Mouse (Mus musculus) adipocyte (in vitro differentiated cells): ENCODE results near the gene Acads.

ENCODE experiments used
- DNase-seq: peaks from one replicate; pipeline ENCODE4 v3.0.0-alpha.2; 2016; ENCODE audit warnings: low spot score

Gene Acads

DNA sequence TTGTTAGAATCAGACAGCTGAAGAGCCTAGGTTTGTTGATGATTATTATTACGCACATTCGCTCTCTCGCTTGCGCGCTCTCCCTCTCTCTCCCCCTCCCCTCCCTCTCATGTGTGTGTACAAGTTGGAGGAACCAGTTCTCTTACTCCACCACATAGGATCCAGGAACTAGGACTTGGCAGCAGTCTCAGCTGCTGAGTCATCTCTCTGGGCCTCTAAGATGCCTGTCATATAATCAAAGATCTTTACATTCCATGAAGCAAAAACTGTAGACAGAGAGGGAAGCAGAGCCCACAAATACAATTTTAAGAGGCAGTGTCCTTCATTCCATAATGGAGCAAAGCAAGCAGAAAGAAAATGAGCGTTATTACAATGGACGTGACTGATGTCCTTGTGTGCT is 47.0 kb downstream of the Acads start:
- DNase-seq, result peak; percentile 50

DNA sequence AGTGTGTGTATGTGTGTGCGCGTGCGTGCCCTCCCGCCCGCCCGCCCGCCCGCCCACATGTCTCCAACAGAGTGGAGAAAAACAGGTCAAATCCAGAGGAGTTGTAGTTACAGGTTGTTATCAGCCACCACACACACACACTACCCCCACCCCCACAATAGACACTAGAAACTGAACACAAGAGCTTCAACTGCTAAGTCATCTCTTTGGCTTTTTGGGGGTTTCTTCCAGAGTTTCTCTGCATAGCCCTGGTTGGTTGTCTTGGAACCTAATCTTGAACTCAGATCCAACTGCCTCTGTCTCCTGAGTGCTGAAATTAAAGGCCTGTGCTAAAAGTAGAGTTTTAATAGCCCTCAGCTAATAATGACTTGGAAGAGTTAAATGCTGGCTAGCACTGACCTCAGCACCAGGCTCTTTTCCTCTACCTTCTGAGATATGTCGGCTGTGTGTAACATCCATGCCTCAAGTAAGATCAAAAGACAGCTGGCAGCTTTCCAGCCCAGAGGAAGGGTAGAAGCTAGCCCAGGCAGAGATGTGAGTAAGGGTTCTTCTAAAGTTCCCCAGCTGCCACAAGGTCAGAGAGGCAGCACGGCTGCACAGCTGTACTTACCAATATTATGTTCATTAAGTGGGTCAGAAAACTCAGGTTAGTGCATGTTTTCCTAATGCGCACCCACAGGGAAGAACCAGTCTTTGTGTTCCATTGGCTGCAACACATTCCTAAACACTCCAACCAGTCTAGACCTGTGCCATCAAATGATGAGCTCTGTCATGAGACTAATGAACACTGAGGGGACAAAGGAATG is 47.8 kb downstream of the Acads start:
- peak; percentile 24 for DNase-seq

DNA sequence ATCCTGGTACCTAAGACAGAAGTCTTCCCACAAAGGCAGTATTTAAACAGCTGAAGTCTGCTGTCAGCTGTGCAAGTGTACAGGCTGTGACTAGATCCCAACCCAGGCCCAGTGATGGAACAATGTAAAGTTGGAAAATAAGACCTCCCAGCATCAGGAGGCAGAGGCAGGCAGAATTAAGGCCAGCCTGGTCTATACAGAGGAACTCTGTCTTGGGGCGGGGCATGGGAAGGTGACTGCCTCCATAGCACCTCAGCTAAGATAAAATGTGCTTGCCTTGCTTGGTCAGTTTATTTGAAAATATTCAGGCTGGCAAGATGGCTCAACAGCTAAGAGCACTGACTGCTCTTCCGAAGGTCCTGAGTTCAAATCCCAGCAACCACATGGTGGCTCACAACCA is 48.7 kb downstream of the Acads start:
- DNase-seq, result no peak

DNA sequence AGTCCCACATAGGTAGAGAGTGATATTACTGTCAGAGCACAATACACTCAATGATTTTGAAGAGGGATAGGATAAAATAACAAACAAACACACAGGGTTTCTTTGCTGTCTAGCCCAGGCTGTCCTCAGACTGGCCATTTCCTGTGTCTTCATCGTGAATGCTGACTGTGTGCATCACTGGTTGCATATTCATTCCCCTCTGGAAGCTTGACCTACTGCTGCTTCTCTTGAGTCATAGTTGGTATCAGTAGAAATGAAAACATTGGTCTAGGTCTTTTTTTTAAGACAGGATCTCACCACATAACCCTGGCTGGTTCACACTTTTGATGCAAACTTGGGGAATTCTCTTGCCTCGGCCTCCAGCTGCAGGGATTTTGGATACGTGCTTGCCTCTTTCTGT is 49.5 kb downstream of the Acads start:
- DNase-seq, result no peak

DNA sequence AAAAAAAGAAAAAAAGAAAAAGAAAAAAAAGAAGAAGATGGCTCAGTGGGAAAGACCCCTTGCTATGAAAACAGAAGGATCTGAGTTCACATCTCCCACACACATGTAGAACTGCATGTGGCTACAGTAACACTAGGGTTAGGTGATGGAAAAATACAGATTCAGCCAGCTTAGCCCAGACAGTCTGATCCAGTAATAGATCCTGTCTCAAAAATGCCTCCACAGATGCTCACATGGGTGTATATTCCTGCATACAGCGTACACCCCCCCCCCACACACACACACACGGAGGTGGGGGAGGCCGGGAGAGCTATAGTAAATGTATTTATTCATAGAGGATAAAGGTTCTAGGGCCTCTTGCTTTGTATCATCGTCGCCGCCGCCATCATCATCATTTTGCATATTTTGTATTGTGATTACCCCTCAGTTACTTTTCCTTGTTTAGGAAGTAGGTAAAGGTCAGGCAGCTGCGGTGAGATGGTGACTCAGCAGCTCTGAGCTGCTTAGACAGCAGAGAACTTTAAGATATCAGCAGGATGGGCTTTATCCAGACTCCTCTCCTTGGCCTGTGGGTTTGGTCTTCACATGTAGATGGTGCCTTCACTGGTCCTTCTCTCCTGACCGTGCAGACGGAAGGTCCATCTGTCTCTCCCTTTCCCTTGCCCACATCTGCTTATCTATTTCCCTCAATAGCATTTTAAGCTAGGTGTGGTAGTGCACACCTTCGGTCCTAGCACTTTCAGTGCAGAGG is 50.3 kb downstream of the Acads start:
- DNase-seq, result no peak

DNA sequence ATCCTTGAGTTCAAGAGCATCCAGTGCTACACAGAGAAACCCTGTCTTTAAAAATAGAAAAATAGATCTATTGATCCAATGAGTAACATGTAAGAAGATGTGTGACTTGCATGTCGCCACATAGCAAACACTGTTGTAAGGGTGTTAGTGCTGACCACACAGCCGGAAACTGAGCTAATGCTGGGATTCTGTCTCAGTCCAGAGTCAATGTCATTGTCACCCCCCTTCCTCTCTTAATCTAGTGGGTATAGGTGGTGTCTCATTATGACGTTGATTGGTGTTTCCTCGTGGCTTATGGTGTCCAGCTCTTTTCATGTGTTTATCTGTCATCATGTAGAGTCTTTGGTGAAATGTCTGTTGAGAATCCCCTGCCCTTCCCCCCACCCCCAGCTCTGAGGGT is 52.9 kb downstream of the Acads start:
- no peak for DNase-seq

DNA sequence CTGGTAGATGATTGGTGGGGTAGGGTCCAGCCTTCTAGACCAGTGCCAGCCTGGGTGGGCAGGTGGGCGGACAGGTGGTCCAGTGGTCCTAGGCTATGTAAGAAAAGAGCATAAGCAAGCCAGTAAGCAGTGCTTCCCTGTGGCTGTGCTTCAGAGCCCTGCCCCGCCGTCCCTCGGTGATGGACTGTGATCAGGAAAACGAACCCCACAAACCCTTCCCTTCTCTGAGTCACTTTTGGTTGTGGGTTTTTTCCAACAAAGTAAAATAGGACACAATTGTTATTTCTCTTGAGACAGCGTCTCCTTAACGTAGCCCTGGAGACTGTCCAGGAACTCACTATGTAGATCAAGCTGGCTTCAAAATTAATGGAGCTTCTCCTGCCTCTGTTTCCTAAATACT is 55.8 kb downstream of the Acads start:
- no peak for DNase-seq

DNA sequence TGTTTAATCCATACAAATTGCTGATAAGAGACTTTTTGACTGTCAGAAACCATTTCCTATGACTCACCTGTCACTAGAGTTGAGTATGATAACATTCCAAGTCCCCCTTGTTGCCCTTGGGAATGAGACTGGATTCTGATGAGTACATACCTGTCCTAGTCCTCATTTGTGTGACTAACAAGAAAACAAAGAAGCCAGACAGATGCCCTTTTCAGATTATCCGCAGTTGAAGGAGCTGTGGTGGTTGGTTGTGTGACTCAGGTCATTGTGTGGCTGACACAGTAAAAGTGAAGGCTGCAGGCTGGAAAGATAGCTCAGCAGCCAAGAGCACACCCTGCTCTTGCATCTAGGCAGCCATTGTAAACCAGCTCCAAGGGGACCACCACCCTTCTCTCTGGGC is 56.6 kb downstream of the Acads start:
- no peak for DNase-seq

DNA sequence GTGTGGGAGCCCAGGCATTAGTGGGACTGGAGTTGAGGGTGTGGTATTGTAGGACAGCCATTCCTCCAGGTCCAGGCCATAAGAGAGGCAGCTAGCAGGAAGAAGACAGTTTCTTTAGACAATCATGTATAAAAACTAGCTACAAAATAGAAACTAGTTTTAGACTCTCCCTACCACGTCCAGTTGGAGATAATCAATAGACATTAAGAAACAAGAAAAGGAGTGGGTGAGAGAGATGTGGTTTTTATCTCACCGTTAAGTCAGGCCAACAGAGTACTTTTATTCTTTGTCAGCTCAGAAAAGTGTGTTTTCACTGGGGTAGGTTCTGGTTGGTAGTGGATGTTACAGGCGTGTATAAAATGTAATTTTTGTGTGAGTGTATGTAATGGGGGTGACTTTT is 58.2 kb downstream of the Acads start:
- no peak for DNase-seq
